Mouse (Mus musculus): ENCODE results near the gene Uggt1. TPM values are rescaled to one million over a fixed set of nuclear protein-coding genes. Genes with fewer than 3 reads are reported as not detected.
A peak's percentile ranks its signal among the peaks of the same experiment; 100 is the strongest.

Gene Uggt1
- polyA plus RNA-seq (2016; fragmentation: Nextera tagmentation; extraction: Ambion mirVana), result 59.8 and 65.3 TPM in 2 replicates

- Histone ChIP-seq H3K27me3 (no peaks in the 10 kb centered on the region), H3K4me2 (peak within 1 kb of the TSS; percentile 85), H3K4me3 (replicated peaks) (peak within 1 kb of the TSS; percentile 79), H3K27ac (peak within 1 kb of the TSS; percentile 88), H3K36me3 (replicated peaks) (no peaks in the 10 kb centered on the region), H3K9ac (peak within 1 kb of the TSS; percentile 79), H3K4me1 (peaks cover 30% of the 10 kb centered on the region), H3K9me3 (no peaks in the 10 kb centered on the region)
- WGBS, result 3% methylated on average over 49 of the region's 49 CpGs
- ATAC-seq (ENCODE audit: low FRiP score), result peak; percentile 98
Observed at GRCm38 (mm10) chr1:36244058-36244827, at the start of gene Uggt1. Gene Uggt1 (minus strand): TSS chr1:36244720.

- Histone ChIP-seq H3K36me3 (replicated peaks) (no peaks in the 10 kb centered on the region), H3K4me1 (no peaks in the 10 kb centered on the region), H3K4me3 (replicated peaks) (no peak overlapping the region), H3K27ac (no peak overlapping the region), H3K9ac (no peak overlapping the region), H3K9me3 (no peaks in the 10 kb centered on the region), H3K4me2 (no peak overlapping the region), H3K27me3 (peaks cover 16% of the 10 kb centered on the region)
- 92% methylated on average over 8 of the region's 8 CpGs for WGBS
- no peak for ATAC-seq (ENCODE audit: low FRiP score)
Observed at GRCm38 (mm10) chr1:36293470-36293869, 49.0 kb upstream of the Uggt1 start.

- WGBS, result 93% methylated on average over 6 of the region's 6 CpGs
Observed at GRCm38 (mm10) chr1:36281849-36282248, 37.3 kb upstream of the Uggt1 start.

GRCm38 (mm10) chr1:36280938-36281337 lies 36.4 kb upstream of the Uggt1 start:
- Histone ChIP-seq H3K27me3 (no peaks in the 10 kb centered on the region), H3K9ac (no peak overlapping the region), H3K27ac (no peak overlapping the region), H3K4me2 (no peak overlapping the region), H3K9me3 (no peaks in the 10 kb centered on the region), H3K4me1 (no peaks in the 10 kb centered on the region), H3K4me3 (replicated peaks) (no peak overlapping the region), H3K36me3 (replicated peaks) (no peaks in the 10 kb centered on the region)
- 90% methylated on average over 3 of the region's 3 CpGs for WGBS
- no peak for ATAC-seq (ENCODE audit: low FRiP score)

More at GRCm38 (mm10) chr1:36281849-36282248, 37.3 kb upstream of the Uggt1 start:
- no peaks in the 10 kb centered on the region for H3K9me3 ChIP-seq
- ATAC-seq (ENCODE audit: low FRiP score), result no peak
- H3K4me1 ChIP-seq, result no peaks in the 10 kb centered on the region
- H3K27ac ChIP-seq, result no peak overlapping the region
- H3K4me2 ChIP-seq, result no peak overlapping the region
- no peaks in the 10 kb centered on the region for H3K27me3 ChIP-seq
- H3K4me3 ChIP-seq (replicated peaks), result no peak overlapping the region
- H3K36me3 ChIP-seq (replicated peaks), result no peaks in the 10 kb centered on the region
- no peak overlapping the region for H3K9ac ChIP-seq

GRCm38 (mm10) chr1:36279202-36279601 lies 34.7 kb upstream of the Uggt1 start:
- Histone ChIP-seq H3K9me3 (no peaks in the 10 kb centered on the region), H3K4me1 (no peaks in the 10 kb centered on the region), H3K36me3 (replicated peaks) (no peaks in the 10 kb centered on the region), H3K4me2 (no peak overlapping the region), H3K27ac (no peak overlapping the region), H3K27me3 (no peaks in the 10 kb centered on the region), H3K9ac (no peak overlapping the region), H3K4me3 (replicated peaks) (no peak overlapping the region)
- ATAC-seq (ENCODE audit: low FRiP score), result 0 out of 2 replicates have a peak, but pooled peaks have one; percentile 58
- WGBS, result 23% methylated on average over 3 of the region's 3 CpGs

GRCm38 (mm10) chr1:36277267-36278060 lies 32.9 kb upstream of the Uggt1 start:
- no peak for ATAC-seq (ENCODE audit: low FRiP score)
- H3K4me1 ChIP-seq, result no peaks in the 10 kb centered on the region
- no peaks in the 10 kb centered on the region for H3K9me3 ChIP-seq
- no peaks in the 10 kb centered on the region for H3K27me3 ChIP-seq
- 20% methylated on average over 7 of the region's 7 CpGs for WGBS
- H3K9ac ChIP-seq, result no peak overlapping the region
- H3K4me2 ChIP-seq, result no peak overlapping the region
- no peaks in the 10 kb centered on the region for H3K36me3 ChIP-seq (replicated peaks)
- H3K27ac ChIP-seq, result no peak overlapping the region
- no peak overlapping the region for H3K4me3 ChIP-seq (replicated peaks)

- no peaks in the 10 kb centered on the region for H3K27me3 ChIP-seq
- no peak for ATAC-seq (ENCODE audit: low FRiP score)
- no peak overlapping the region for H3K4me3 ChIP-seq (replicated peaks)
- H3K9me3 ChIP-seq, result no peaks in the 10 kb centered on the region
- no peak overlapping the region for H3K27ac ChIP-seq
- no peaks in the 10 kb centered on the region for H3K36me3 ChIP-seq (replicated peaks)
- no peak overlapping the region for H3K4me2 ChIP-seq
- H3K4me1 ChIP-seq, result no peaks in the 10 kb centered on the region
- H3K9ac ChIP-seq, result no peak overlapping the region
- 82% methylated on average over 13 of the region's 13 CpGs for WGBS
Observed at GRCm38 (mm10) chr1:36275635-36276389, 31.3 kb upstream of the Uggt1 start.

- WGBS, result 92% methylated on average over 5 of the region's 5 CpGs
- Histone ChIP-seq H3K27ac (no peak within 1 kb of the TSS), H3K4me2 (no peak within 1 kb of the TSS), H3K9ac (no peak within 1 kb of the TSS), H3K36me3 (replicated peaks) (no peaks in the 10 kb centered on the region), H3K4me1 (no peaks in the 10 kb centered on the region), H3K27me3 (peaks cover 5% of the 10 kb centered on the region), H3K4me3 (replicated peaks) (no peak within 1 kb of the TSS), H3K9me3 (no peaks in the 10 kb centered on the region)
- no peak for ATAC-seq (ENCODE audit: low FRiP score)
Observed at GRCm38 (mm10) chr1:36274455-36274854, 29.9 kb upstream of the Uggt1 start, which contains the start of gene Neurl3. Gene Neurl3 (minus strand): TSS chr1:36274679.

- Histone ChIP-seq H3K4me1 (no peaks in the 10 kb centered on the region), H3K27me3 (peaks cover 17% of the 10 kb centered on the region), H3K4me3 (replicated peaks) (no peak overlapping the region), H3K4me2 (no peak overlapping the region), H3K36me3 (replicated peaks) (no peaks in the 10 kb centered on the region), H3K9ac (no peak overlapping the region), H3K27ac (no peak overlapping the region), H3K9me3 (no peaks in the 10 kb centered on the region)
- WGBS, result 60% methylated on average over 9 of the region's 9 CpGs
- no peak for ATAC-seq (ENCODE audit: low FRiP score)
Observed at GRCm38 (mm10) chr1:36273288-36273687, 28.8 kb upstream of the Uggt1 start.

GRCm38 (mm10) chr1:36272546-36272945 lies 28.0 kb upstream of the Uggt1 start:
- Histone ChIP-seq H3K27ac (no peak overlapping the region), H3K4me2 (no peak overlapping the region), H3K4me1 (no peaks in the 10 kb centered on the region), H3K9me3 (no peaks in the 10 kb centered on the region), H3K4me3 (replicated peaks) (no peak overlapping the region), H3K27me3 (peaks cover 18% of the 10 kb centered on the region), H3K9ac (no peak overlapping the region), H3K36me3 (replicated peaks) (no peaks in the 10 kb centered on the region)
- 74% methylated on average over 5 of the region's 5 CpGs for WGBS
- no peak for ATAC-seq (ENCODE audit: low FRiP score)

- ATAC-seq (ENCODE audit: low FRiP score), result no peak
- H3K4me1 ChIP-seq, result no peaks in the 10 kb centered on the region
- 76% methylated on average over 8 of the region's 8 CpGs for WGBS
- H3K4me3 ChIP-seq (replicated peaks), result no peak overlapping the region
- no peak overlapping the region for H3K9ac ChIP-seq
- no peaks in the 10 kb centered on the region for H3K9me3 ChIP-seq
- H3K27me3 ChIP-seq, result peaks cover 20% of the 10 kb centered on the region
- H3K4me2 ChIP-seq, result no peak overlapping the region
- H3K36me3 ChIP-seq (replicated peaks), result no peaks in the 10 kb centered on the region
- H3K27ac ChIP-seq, result no peak overlapping the region
Observed at GRCm38 (mm10) chr1:36271516-36272230, 27.2 kb upstream of the Uggt1 start.

All from forebrain, embryonic 12.5 days (tissue).